Mouse (Mus musculus) hindbrain, embryonic 11.5 days (tissue): ENCODE measurements around the gene March1. TPM values are rescaled to one million over a fixed set of nuclear protein-coding genes. Genes with fewer than 3 reads are reported as not detected.
A peak's percentile ranks its signal among the peaks of the same experiment; 100 is the strongest.

Source experiments
- ATAC-seq: fragments of 200-750 bp; cut with Nextera tagmentation; 2 replicates; pipeline ENCODE4 v1.8.0; 2017; ENCODE audit warnings: mild to moderate bottlenecking, moderate TSS enrichment, moderate library complexity; ENCODE audit not compliant: low FRiP score
- DNase-seq: peaks from one replicate; pipeline ENCODE4 v3.0.0-alpha.2; 2015; ENCODE audit warnings: low spot score
- H3K27ac ChIP-seq: fragments of 300-500 bp; sonication (generic); 2 replicates; pipeline ENCODE4 v1.5.1; 2014; ENCODE audit warnings: mild to moderate bottlenecking, low read depth, low read length
- H3K27me3 ChIP-seq: fragments of 300-500 bp; sonication (generic); 2 replicates; pipeline ENCODE4 v1.6.1; 2014; ENCODE audit warnings: mild to moderate bottlenecking, low read length, moderate library complexity, mixed read lengths; ENCODE audit not compliant: control insufficient read depth, insufficient read depth
- H3K36me3 ChIP-seq: fragments of 300-500 bp; sonication (generic); 2 replicates; pipeline ENCODE4 v1.6.1; 2014; ENCODE audit warnings: mild to moderate bottlenecking, low read length, moderate library complexity, mixed read lengths; ENCODE audit not compliant: control insufficient read depth, insufficient read depth
- H3K4me1 ChIP-seq: fragments of 300-500 bp; sonication (generic); replicated peaks from 2 replicates; pipeline ENCODE4 v1.6.1; 2014; ENCODE audit warnings: low read length, mixed read lengths; ENCODE audit not compliant: control insufficient read depth, insufficient read depth
- H3K4me2 ChIP-seq: fragments of 300-500 bp; sonication (generic); replicated peaks from 2 replicates; pipeline ENCODE4 v1.6.1; 2014; ENCODE audit warnings: mild to moderate bottlenecking, low read depth, low read length
- H3K4me3 ChIP-seq: fragments of 300-500 bp; sonication (generic); 2 replicates; pipeline ENCODE4 v1.5.1; 2014; ENCODE audit warnings: low read depth, low read length
- H3K9ac ChIP-seq: fragments of 300-500 bp; sonication (generic); 2 replicates; pipeline ENCODE4 v1.6.1; 2014; ENCODE audit warnings: low read depth, low read length
- H3K9me3 ChIP-seq: fragments of 300-500 bp; sonication (generic); 2 replicates; pipeline ENCODE4 v1.6.1; 2016; ENCODE audit warnings: low read length; ENCODE audit not compliant: control insufficient read depth
- WGBS: fragments of 180-500 bp; shearing (Covaris S2); extraction: QIAGEN DNeasy Blood & Tissue Kit; methylation state at CpG from one replicate; pipeline ENCODE4 v1.1.7; 2014; 5-methylcytosine and 5-hydroxymethylcytosine counted together
- polyA plus RNA-seq: library from polyadenylated mRNA; unstranded; fragments of >200 nt; fragmentation: Nextera tagmentation; extraction: Ambion mirVana; gene quantifications from 2 replicates; pipeline ENCODE4 v1.2.1, GENCODE M21; 2014

Gene March1
- polyA plus RNA-seq, 1 experiment from 2014 or later: 8.7 TPM

DNA sequence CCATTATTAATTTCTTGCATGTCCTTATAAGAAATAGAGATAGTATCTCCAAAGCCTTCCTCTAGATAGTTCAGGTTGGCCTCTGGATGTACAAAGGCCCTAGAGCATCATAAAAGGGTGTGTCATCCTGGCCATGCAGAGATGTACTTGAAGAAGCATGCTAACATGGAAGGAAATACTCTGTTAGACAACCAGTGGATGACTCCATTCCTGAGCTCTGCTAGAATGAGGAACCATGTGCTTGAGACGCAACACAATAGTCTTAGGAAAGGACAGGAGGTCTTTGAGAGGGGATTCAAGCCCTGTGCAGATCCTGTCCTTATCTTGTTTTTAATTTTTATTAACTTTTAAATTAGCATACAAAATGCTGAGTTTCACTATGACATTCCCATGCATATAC lies 819.1 kb downstream of the March1 start:
- H3K4me2 ChIP-seq: no peak overlapping the region
- no peak overlapping the region for H3K4me3 ChIP-seq
- no peak for DNase-seq
- H3K27me3 ChIP-seq: no peaks in the 10 kb centered on the region
- no peak overlapping the region for H3K9ac ChIP-seq
- H3K36me3 ChIP-seq: no peaks in the 10 kb centered on the region
- H3K27ac ChIP-seq: no peak overlapping the region
- no peak for ATAC-seq
- no peaks in the 10 kb centered on the region for H3K4me1 ChIP-seq
- whole genome bisulfite sequencing: 100% methylated on average over 1 of the region's 1 CpGs
- H3K9me3 ChIP-seq: no peaks in the 10 kb centered on the region

DNA sequence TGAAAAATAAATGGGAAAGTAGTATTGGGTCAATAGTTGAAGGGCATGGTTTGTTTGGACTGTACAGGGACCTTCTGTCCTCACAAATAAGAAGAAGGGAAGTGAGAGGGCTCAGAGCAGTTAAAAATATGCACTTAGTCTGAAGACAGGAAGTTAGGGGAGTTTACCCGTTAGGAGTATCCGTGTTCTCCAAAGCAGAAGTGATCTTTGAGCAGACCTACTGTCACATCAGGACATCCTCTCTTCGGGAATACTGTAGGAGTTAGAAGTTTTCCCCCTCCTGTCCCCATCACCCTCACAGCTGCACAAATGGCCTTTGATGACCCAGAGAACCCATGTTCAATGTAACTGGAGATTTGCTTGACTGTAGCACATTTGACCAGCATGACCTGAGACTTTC lies 820.2 kb downstream of the March1 start:
- no peak for ATAC-seq
- 78% methylated on average over 3 of the region's 3 CpGs for WGBS

GRCm38 (mm10) chr8:66438468-66438867 lies 820.8 kb downstream of the March1 start:
- Histone ChIP-seq H3K4me1 (no peaks in the 10 kb centered on the region), H3K27me3 (no peaks in the 10 kb centered on the region), H3K36me3 (no peaks in the 10 kb centered on the region), H3K9me3 (no peaks in the 10 kb centered on the region), H3K9ac (no peak overlapping the region), H3K27ac (no peak overlapping the region), H3K4me2 (no peak overlapping the region), H3K4me3 (no peak overlapping the region)
- WGBS: 88% methylated on average over 4 of the region's 4 CpGs
- ATAC-seq (no peak), DNase-seq (no peak)

More for the DNA sequence above, 820.2 kb downstream of the March1 start:
- no peaks in the 10 kb centered on the region for H3K4me1 ChIP-seq
- no peaks in the 10 kb centered on the region for H3K36me3 ChIP-seq
- no peak overlapping the region for H3K27ac ChIP-seq
- DNase-seq: no peak
- H3K4me2 ChIP-seq: no peak overlapping the region
- H3K9me3 ChIP-seq: no peaks in the 10 kb centered on the region
- H3K27me3 ChIP-seq: no peaks in the 10 kb centered on the region
- H3K4me3 ChIP-seq: no peak overlapping the region
- H3K9ac ChIP-seq: no peak overlapping the region

GRCm38 (mm10) chr8:66441123-66441522 lies 823.4 kb downstream of the March1 start:
- Histone ChIP-seq H3K27me3 (no peaks in the 10 kb centered on the region), H3K9me3 (no peaks in the 10 kb centered on the region), H3K9ac (no peak overlapping the region), H3K4me3 (no peak overlapping the region), H3K36me3 (no peaks in the 10 kb centered on the region), H3K4me2 (no peak overlapping the region), H3K4me1 (no peaks in the 10 kb centered on the region), H3K27ac (no peak overlapping the region)
- no peak for DNase-seq
- peak; percentile 30; the same call in 1 of the 2 replicates for ATAC-seq
- WGBS: 48% methylated on average over 1 of the region's 1 CpGs

DNA sequence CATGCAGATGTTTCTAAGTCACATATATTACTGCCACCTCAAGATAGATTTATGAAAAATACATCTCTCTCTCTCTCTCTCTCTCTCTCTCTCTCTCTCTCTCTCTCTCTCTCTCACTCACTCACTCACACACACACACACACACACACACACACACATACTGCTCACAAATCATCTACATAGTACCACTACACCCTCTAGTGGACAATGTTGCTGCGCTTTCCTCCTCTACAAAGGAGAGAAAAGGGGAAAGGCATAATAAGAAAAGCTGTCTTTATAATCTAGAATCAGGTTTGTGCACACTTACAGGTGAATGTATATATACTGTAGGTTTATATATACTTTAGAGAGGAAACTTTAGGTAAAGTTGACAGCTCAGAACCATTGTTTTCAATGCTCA lies 825.1 kb downstream of the March1 start:
- 47% methylated on average over 1 of the region's 1 CpGs for WGBS
- H3K9ac ChIP-seq: no peak overlapping the region
- no peaks in the 10 kb centered on the region for H3K36me3 ChIP-seq
- H3K4me2 ChIP-seq: no peak overlapping the region
- H3K27ac ChIP-seq: no peak overlapping the region
- H3K9me3 ChIP-seq: no peaks in the 10 kb centered on the region
- DNase-seq: peak; percentile 40
- no peak overlapping the region for H3K4me3 ChIP-seq
- H3K27me3 ChIP-seq: no peaks in the 10 kb centered on the region
- H3K4me1 ChIP-seq: no peaks in the 10 kb centered on the region
- ATAC-seq: no peak

GRCm38 (mm10) chr8:66444141-66444540 lies 826.4 kb downstream of the March1 start:
- Histone ChIP-seq H3K4me2 (no peak overlapping the region), H3K4me3 (no peak overlapping the region), H3K9me3 (no peaks in the 10 kb centered on the region), H3K27me3 (no peaks in the 10 kb centered on the region), H3K4me1 (no peaks in the 10 kb centered on the region), H3K9ac (no peak overlapping the region), H3K27ac (no peak overlapping the region), H3K36me3 (no peaks in the 10 kb centered on the region)
- 83% methylated on average over 5 of the region's 5 CpGs for WGBS
- ATAC-seq (no peak), DNase-seq (no peak)

GRCm38 (mm10) chr8:66445351-66445750 lies 827.7 kb downstream of the March1 start:
- no peak overlapping the region for H3K4me3 ChIP-seq
- WGBS: 80% methylated on average over 3 of the region's 3 CpGs
- no peaks in the 10 kb centered on the region for H3K36me3 ChIP-seq
- DNase-seq: no peak
- no peak overlapping the region for H3K27ac ChIP-seq
- H3K27me3 ChIP-seq: no peaks in the 10 kb centered on the region
- no peak for ATAC-seq
- H3K9me3 ChIP-seq: no peaks in the 10 kb centered on the region
- no peak overlapping the region for H3K4me2 ChIP-seq
- H3K9ac ChIP-seq: no peak overlapping the region
- H3K4me1 ChIP-seq: no peaks in the 10 kb centered on the region

- ATAC-seq: peak; percentile 43; the same call in 1 of the 2 replicates
- DNase-seq: peak; percentile 61
- Histone ChIP-seq H3K4me2 (no peak overlapping the region), H3K27ac (no peak overlapping the region), H3K9me3 (no peaks in the 10 kb centered on the region), H3K4me3 (no peak overlapping the region), H3K36me3 (no peaks in the 10 kb centered on the region), H3K27me3 (no peaks in the 10 kb centered on the region), H3K9ac (no peak overlapping the region), H3K4me1 (no peaks in the 10 kb centered on the region)
- whole genome bisulfite sequencing: 27% methylated on average over 5 of the region's 5 CpGs
Observed at GRCm38 (mm10) chr8:66450691-66451090, 833.0 kb downstream of the March1 start.

DNA sequence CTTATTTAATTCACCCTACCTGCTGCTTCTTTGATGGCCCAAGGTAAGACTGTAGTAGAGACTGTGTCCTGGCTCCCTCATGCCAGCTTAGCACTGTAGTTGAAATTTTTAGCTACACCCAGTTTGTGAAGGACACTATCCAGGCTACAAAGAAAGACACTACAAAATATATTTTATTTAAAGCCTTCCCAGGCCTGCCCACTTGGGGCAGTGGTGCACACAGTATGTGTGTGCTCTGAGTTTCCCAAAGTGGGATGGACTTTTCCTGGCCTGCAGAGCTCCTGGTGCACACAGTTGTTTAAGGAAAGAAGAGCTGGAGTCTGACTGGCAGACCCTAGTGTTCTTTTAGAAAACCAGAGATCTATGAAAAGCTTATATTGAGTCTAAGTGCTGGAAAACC lies 839.4 kb downstream of the March1 start:
- no peaks in the 10 kb centered on the region for H3K27me3 ChIP-seq
- no peak overlapping the region for H3K4me3 ChIP-seq
- H3K36me3 ChIP-seq: no peaks in the 10 kb centered on the region
- no peaks in the 10 kb centered on the region for H3K9me3 ChIP-seq
- no peak for ATAC-seq
- H3K4me2 ChIP-seq: no peak overlapping the region
- H3K4me1 ChIP-seq: no peaks in the 10 kb centered on the region
- H3K9ac ChIP-seq: no peak overlapping the region
- no peak overlapping the region for H3K27ac ChIP-seq
- peak; percentile 17 for DNase-seq
